Mouse (Mus musculus) MEL-GATA-1-ER (cell line): ENCODE results near the gene A730015C16Rik.

Source experiments
- DNase-seq: peaks from one replicate; pipeline ENCODE4 v3.0.0-alpha.2; 2012; ENCODE audit warnings: low read depth; ENCODE audit errors: extremely low read depth

A730015C16Rik gene

GRCm38 (mm10) chr4:108848505-108848848, at the start of gene A730015C16Rik:
A730015C16Rik (minus strand) TSS chr4:108848619.
- DNase-seq, result no peak

- DNase-seq, result no peak
These were observed 42.5 kb upstream of the A730015C16Rik start for GRCm38 (mm10) chr4:108890876-108891275.

GRCm38 (mm10) chr4:108887456-108887855, 39.0 kb upstream of the A730015C16Rik start:
- no peak for DNase-seq

GRCm38 (mm10) chr4:108883815-108884214, 35.4 kb upstream of the A730015C16Rik start:
- no peak for DNase-seq

GRCm38 (mm10) chr4:108878963-108879822, 30.8 kb upstream of the A730015C16Rik start, which contains the start of gene Rab3b:
Rab3b (plus strand) TSS chr4:108879063.
- DNase-seq, result no peak

- DNase-seq, result no peak
These were observed 29.5 kb upstream of the A730015C16Rik start for GRCm38 (mm10) chr4:108877901-108878300.

GRCm38 (mm10) chr4:108873746-108874145, 25.3 kb upstream of the A730015C16Rik start:
- DNase-seq, result no peak

GRCm38 (mm10) chr4:108869730-108870374, 21.4 kb upstream of the A730015C16Rik start:
- DNase-seq, result peak; percentile 63

GRCm38 (mm10) chr4:108866806-108867205, 18.4 kb upstream of the A730015C16Rik start:
- no peak for DNase-seq

GRCm38 (mm10) chr4:108847715-108848504, 509 bp downstream of the A730015C16Rik start, which contains the start of gene Kti12:
Kti12 (plus strand) TSS chr4:108847785.
- peak; percentile 86 for DNase-seq

- DNase-seq, result no peak
These were observed 2.4 kb downstream of the A730015C16Rik start for GRCm38 (mm10) chr4:108845824-108846569.

GRCm38 (mm10) chr4:108843336-108843735, 5.1 kb downstream of the A730015C16Rik start:
- DNase-seq, result no peak

- no peak for DNase-seq
These were observed 6.4 kb downstream of the A730015C16Rik start for GRCm38 (mm10) chr4:108841920-108842578.

GRCm38 (mm10) chr4:108838031-108838430, 10.4 kb downstream of the A730015C16Rik start:
- DNase-seq, result no peak

- peak; percentile 19 for DNase-seq
These were observed 12.9 kb downstream of the A730015C16Rik start for GRCm38 (mm10) chr4:108835496-108835895.

- DNase-seq, result peak; percentile 7
These were observed 13.5 kb downstream of the A730015C16Rik start for GRCm38 (mm10) chr4:108834971-108835311.

- DNase-seq, result peak; percentile 94
These were observed 14.1 kb downstream of the A730015C16Rik start, which contains the start of gene Txndc12 for GRCm38 (mm10) chr4:108834115-108834970. Txndc12 (plus strand) TSS chr4:108834601.

GRCm38 (mm10) chr4:108833828-108834114, 14.6 kb downstream of the A730015C16Rik start:
- DNase-seq, result no peak
